Mouse (Mus musculus): ENCODE data around the gene Diaph2.
A peak's percentile ranks its signal among the peaks of the same experiment; 100 is the strongest.
"Not testable (repeated sequence)": the region's sequence is repeated elsewhere in the genome, so short reads cannot be mapped to it uniquely, and the experiment has no call there.

Gene Diaph2

GRCm38 (mm10) chrX:129833887-129834286 is 84.3 kb downstream of the Diaph2 start:
- DNase-seq: no peak

- peak; percentile 4 for DNase-seq
These were observed 134.9 kb downstream of the Diaph2 start for GRCm38 (mm10) chrX:129884465-129884864.

DNA sequence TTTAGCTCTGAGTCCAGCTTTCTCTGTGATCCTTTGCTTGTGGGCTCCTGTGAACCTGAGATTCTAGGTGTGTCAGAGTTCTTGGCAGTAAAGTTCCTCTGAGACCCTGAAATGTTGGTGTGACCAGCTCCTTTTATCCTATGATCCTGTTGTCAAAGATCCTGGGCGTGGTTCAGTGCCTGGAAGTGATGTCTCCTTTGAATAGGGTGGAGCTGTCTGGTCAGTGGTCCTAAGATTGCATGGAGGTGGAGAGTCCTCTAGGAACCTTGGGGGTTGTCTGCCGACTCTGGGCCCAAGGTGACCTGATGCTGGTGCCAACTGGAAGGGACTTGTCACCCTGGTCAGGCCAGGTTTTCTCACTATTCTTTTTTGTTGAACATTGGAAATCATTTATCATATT is 176.3 kb downstream of the Diaph2 start:
- no peak for DNase-seq

GRCm38 (mm10) chrX:129974816-129975215 is 225.3 kb downstream of the Diaph2 start:
- no peak for DNase-seq

- DNase-seq: no peak
These were observed 258.7 kb downstream of the Diaph2 start for GRCm38 (mm10) chrX:130008210-130008609.

GRCm38 (mm10) chrX:130019735-130020134 is 270.2 kb downstream of the Diaph2 start:
- no peak for DNase-seq

DNA sequence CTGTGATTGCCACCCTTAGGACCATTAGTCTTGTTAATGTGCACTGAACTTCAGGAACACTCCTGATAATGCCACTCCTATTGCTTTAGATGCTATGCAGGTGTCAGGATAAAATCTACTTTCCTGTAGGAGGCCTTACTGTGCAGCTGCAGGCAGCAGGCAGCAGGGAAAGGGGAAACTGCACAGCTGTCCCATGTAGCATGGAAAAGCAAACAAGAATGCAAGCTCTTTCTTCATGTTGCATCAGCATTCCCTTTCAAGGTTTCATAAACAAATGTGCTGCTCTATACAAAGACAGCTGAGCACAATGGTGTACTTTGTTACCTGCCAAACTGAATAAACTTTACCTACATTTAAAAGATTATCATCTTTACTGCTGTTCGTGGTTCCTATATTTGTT is 295.0 kb downstream of the Diaph2 start:
- no peak for DNase-seq

DNA sequence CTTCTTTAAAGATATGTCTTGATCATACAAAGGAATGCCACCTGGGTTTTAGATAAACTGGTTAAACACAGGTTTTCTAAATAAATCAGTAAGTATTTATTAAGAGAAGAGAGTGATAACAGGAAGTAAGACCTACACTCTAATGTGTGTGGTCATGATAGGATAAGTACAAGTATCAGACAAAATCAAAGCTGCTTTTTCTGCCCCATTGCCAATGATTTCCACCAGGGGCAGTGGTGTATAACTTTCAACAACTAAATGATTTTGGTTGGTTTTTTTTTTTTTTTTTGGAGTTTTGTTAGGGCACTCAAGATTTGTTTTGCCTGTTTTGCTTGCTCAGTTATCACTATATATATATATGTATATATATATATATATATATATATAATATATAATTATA is 399.7 kb downstream of the Diaph2 start:
- no peak for DNase-seq

DNA sequence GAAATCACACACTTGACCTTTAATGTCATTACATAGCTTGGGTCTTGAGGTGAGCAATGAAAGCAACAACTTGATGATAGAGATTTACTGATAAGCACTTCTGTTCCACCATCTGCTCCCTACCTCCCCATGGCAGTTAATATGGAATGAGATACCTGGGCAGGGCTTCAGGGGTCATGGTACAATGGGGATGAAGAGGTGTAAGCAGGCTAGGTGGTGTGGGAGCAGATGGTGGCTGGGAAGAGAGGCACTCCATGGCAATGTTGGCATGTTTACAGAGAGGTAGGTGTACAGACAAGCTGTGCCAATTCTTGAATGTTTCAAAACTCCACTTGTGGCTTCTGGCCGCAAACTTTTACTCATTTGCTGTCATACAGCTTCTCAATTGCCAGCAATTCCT is 402.6 kb downstream of the Diaph2 start:
- DNase-seq: no peak

DNA sequence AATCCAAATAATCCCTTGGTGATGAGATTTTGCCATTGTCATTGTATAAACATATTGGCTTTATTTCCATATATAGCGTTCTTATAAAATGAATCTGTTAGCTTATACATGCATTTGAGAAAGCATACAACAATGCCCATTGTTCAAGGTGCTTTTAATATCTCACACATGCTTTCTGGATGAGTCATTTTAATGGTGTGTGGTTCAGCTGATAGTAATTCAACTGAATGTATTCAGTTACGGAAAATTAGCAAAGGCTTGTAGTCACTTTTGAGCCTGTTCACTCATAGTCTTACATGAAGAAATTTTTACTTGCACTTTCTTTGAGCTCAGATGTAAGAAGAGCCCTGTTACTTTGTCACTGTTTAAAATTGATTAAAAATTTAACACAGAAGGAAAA is 423.6 kb downstream of the Diaph2 start:
- no peak for DNase-seq

DNA sequence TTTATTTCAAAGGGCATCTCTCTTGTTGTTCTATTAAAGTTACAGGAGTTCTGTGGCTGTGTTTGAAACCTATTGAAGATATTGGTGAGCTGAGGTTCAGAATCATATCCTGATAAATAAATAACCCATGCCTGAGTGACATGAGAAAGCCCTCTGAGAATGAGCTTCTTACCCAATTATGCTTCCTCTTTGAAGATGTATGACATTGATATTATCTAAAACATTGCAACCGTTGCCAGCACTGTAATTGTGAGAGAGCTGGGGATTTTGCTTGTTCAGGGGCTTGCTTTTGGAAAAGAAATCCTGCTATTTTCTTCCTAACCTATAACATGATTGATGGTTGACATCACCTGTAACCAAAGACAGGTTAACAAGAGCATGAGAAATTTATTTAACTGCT is 438.3 kb downstream of the Diaph2 start:
- no peak for DNase-seq

GRCm38 (mm10) chrX:130188449-130188848 is 438.9 kb downstream of the Diaph2 start:
- DNase-seq: no peak

DNA sequence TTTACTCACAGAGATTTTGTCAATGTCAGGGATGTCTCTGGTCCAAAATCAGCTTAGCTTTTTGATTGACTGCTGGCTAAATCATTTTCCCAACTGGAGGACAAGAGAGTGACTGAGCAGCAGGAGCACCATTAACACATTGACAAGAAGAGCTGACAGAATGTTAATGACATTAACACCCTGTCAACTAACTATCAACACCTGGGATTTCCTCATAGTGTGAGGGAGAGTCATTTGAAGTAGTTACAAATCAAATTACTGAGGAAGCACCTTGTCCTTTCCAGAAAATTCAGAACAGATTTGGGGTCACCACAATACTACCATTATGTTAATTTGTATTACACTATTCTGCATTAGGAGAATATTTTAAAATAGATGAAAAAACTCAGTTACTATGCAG is 439.7 kb downstream of the Diaph2 start:
- no peak for DNase-seq

DNA sequence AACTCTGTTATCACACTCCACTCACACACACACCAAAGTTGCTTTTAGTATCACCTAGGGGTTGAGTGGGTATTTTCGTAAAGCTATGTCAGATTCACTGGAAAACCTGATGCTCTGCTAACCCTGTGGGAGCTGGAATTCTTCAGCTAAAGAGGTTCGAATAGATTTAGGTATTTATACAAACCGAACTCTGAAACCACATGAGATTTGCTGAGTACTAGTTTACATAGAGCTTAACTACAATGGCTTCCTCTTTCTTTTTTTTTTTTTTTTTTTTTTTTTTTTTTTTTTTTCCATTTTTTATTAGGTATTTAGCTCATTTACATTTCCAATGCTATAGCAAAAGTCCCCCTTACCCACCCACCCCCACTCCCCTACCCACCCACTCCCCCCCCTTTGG is 447.9 kb downstream of the Diaph2 start:
- not testable (repeated sequence) for DNase-seq

DNA sequence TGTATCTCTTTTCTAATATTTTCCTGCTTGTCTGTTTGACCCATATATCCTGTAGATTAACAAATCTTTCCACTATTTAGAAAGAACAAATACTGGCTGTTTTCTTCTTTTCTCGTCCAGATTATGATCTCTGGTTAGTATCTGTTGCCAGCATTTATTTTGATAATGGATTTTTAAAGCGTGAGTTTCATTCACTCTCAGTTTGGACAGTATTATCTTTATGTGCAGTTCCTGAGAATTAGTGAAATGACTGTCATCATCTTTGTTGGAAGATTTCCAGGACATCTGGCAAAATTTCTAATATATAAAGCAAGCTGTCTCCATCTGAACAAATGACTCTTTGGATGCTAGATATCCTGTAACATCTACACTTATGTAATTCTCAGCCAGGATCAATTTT is 455.7 kb downstream of the Diaph2 start:
- no peak for DNase-seq

GRCm38 (mm10) chrX:130212227-130212626 is 462.7 kb downstream of the Diaph2 start:
- no peak for DNase-seq

DNA sequence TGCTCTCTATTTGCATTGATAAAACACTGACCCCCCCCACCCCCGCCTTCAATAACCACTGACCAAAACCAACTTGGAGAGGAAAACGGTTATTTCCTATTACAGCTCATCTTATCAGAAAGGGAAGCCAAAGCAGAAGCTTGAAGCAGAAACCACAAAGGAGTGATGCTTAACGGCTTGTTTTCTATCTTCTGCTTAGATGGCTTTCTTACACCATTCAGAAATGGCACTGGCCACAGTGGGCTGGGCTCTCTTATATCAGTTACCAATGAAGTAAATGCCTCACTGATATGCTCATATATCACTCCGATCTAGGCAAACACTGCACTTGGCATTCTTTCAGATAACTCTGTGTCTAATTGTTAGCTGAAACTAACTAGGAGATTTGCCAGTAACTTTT is 463.2 kb downstream of the Diaph2 start:
- DNase-seq: no peak

DNA sequence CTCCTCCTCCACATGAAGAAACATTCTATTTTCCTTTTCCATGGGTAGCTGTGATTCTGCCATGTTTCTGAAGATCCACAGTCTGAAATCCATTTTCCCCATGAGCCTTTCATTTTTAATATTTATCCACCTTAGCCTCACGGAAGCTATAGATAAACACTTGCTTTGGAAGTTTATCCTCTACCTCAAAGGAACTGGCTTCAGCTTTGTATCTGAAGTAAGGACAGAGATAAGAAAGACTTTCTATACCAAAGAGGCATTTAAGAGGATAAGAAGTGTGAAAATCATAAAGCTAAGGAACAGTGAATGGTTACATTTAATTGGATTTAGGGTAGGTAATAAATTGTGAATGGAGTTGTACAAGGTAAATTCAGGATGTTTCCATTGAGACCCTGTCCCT is 480.5 kb downstream of the Diaph2 start:
- DNase-seq: no peak

GRCm38 (mm10) chrX:130235167-130235566 is 485.6 kb downstream of the Diaph2 start:
- DNase-seq: no peak

DNA sequence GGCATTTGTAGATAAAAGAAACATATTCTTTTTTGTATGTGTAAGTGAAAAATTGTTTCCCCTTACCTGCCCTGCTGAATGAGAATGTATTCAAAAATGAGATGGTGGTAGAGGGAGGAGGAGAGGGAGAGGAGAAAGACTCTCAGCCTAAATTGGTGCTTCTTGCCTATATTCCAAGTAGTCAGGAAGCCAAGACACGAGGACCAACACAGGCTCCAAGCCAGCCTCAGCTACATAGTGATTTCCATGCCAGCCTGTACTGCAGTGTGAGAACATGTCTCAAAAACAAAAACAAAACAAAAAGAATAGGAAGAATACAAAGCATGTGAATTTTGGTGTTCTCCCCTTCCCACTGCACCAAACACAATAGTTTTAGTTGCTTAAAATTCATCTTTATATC is 497.1 kb downstream of the Diaph2 start:
- peak; percentile 7 for DNase-seq

GRCm38 (mm10) chrX:130253664-130254063 is 504.1 kb downstream of the Diaph2 start:
- DNase-seq: peak; percentile 46

DNA sequence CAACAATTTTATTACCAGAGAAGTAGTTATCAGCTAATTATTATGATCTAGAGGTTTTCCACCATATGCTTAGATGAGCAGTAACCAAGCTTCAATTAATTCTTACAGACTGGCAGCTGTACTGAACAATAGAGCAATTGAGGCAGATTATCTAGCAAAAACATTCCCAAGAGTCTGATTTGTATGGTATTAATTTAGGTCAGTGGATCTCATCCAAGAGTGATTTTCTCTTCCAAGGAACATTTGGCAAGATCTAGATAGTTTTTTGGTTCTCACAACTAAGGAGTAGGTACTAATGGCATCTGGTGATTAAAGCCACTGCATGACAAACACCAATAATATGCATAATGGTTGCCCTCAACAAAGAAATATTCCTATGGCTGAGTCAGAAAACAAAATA is 516.2 kb downstream of the Diaph2 start:
- DNase-seq: no peak

- no peak for DNase-seq
These were observed 529.6 kb downstream of the Diaph2 start for GRCm38 (mm10) chrX:130279144-130279543.

- DNase-seq: no peak
These were observed 531.9 kb downstream of the Diaph2 start for GRCm38 (mm10) chrX:130281484-130281883.

DNA sequence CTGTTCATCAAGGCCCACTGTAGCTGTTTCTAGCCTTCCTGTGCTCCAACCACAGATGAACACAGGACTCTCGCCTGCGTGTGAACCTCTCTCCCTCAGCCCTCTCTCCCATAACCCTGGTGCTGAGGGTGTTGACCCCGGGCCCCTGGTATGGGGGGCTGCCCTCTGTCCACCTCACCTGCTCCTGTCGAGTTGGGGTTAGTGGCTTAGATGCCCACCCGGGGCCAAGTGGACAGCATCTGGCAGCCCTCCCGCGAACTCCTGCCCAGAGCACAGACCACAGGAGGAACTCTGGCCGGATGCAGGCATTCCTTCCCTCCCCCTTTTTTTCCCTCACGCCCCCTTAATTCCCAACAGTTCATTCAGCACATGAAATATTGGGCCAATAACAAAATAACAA is 537.5 kb downstream of the Diaph2 start:
- no peak for DNase-seq

DNA sequence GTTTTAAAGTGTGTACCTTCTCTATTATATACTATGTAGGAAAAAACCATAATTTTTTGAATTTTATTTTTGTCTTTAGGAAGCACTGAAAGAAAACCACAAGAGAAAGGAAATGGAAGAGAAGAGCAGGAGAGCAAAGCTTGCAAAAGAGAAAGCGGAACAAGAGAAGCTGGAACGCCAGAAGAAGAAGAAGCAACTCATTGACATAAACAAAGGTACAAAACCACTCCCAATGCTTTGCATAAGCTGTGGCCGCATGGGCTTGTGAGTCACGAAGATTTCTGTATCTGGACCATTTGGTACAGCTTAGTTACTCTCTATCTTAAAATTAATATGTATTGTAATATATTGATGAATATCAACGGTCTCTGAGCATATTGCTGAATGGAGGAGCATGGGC is 540.2 kb downstream of the Diaph2 start:
- no peak for DNase-seq
